Mouse (Mus musculus) CD4-positive, CD25-positive, alpha-beta regulatory T cell, adult 4 months (primary cell): ENCODE measurements around the gene Appbp2. TPM values are rescaled to one million over a fixed set of nuclear protein-coding genes. Genes with fewer than 3 reads are reported as not detected.

ENCODE experiments used
- ATAC-seq: one replicate; pipeline ENCODE4 v1.8.0; 2017
- polyA plus RNA-seq, 2 experiments: library from polyadenylated mRNA; unstranded; fragments of 100-300 nt; shearing (Covaris generic); gene quantifications; one replicate each; pipeline ENCODE4 v1.2.1; 2017

Appbp2 gene
- polyA plus RNA-seq, 2 experiments from 2014 or later: 15.0 to 19.2 TPM

GRCm38 (mm10) chr11:85152256-85152930 lies 82.5 kb downstream of the Appbp2 start:
- no peak for ATAC-seq

GRCm38 (mm10) chr11:85139581-85140540 lies 95.1 kb downstream of the Appbp2 start, which contains the start of gene Usp32:
TSS of gene Usp32 (minus strand) at chr11:85140161.
- ATAC-seq: peak; percentile 97

GRCm38 (mm10) chr11:85138776-85139474 lies 96.0 kb downstream of the Appbp2 start:
- ATAC-seq: no peak

Other genes starting within 250 kb of the Appbp2 start
- gene Usp32, start 95.0 kb downstream of the Appbp2 start, polyA plus RNA-seq: 10 to 100 TPM; 10.9 to 15.6 TPM
- gene 1700125H20Rik, start 64.7 kb downstream of the Appbp2 start, polyA plus RNA-seq: not detected
- gene Ppm1d, start 76.1 kb upstream of the Appbp2 start, polyA plus RNA-seq: 1 to 10 TPM; 3.0 to 5.2 TPM
- 10 to 100 TPM; 56.0 to 63.1 TPM for gene Bcas3, start 118.0 kb upstream of the Appbp2 start, polyA plus RNA-seq